Mouse (Mus musculus) intestine, postnatal 0 days (tissue): Measurements from ENCODE around the gene Mecom. TPM values are rescaled to one million over a fixed set of nuclear protein-coding genes. Genes with fewer than 3 reads are reported as not detected.
A peak's percentile ranks its signal among the peaks of the same experiment; 100 is the strongest.

Experiments
- ATAC-seq: fragments of 200-750 bp; cut with Nextera tagmentation; 2 replicates; pipeline ENCODE4 v1.8.0; 2017; ENCODE audit warnings: mild to moderate bottlenecking, moderate TSS enrichment, moderate library complexity
- H3K27ac ChIP-seq: fragments of 300-500 bp; sonication (generic); 2 replicates; pipeline ENCODE4 v1.5.1; 2014; ENCODE audit warnings: mild to moderate bottlenecking, low read depth, low read length, moderate library complexity
- H3K27me3 ChIP-seq: fragments of 300-500 bp; sonication (generic); replicated peaks from 2 replicates; pipeline ENCODE4 v1.6.1; 2014; ENCODE audit warnings: low read length, mixed read lengths; ENCODE audit not compliant: control insufficient read depth, insufficient read depth
- H3K36me3 ChIP-seq: fragments of 300-500 bp; sonication (generic); 2 replicates; pipeline ENCODE4 v1.6.1; 2014; ENCODE audit warnings: mild to moderate bottlenecking, moderate library complexity; ENCODE audit not compliant: control insufficient read depth, insufficient read depth
- H3K4me1 ChIP-seq: fragments of 300-500 bp; sonication (generic); replicated peaks from 2 replicates; pipeline ENCODE4 v1.6.1; 2014; ENCODE audit warnings: antibody characterized with exemption, low read length, mixed read lengths; ENCODE audit not compliant: control insufficient read depth, insufficient read depth
- H3K4me2 ChIP-seq: fragments of 300-500 bp; sonication (generic); replicated peaks from 2 replicates; pipeline ENCODE4 v1.6.1; 2014; ENCODE audit warnings: low read depth, mild to moderate bottlenecking, moderate library complexity
- H3K4me3 ChIP-seq: fragments of 300-500 bp; sonication (generic); 2 replicates; pipeline ENCODE4 v1.5.1; 2014; ENCODE audit warnings: low read depth, low read length
- H3K9ac ChIP-seq: fragments of 300-500 bp; sonication (generic); 2 replicates; pipeline ENCODE4 v1.6.1; 2014; ENCODE audit warnings: mild to moderate bottlenecking, low read depth, low read length
- H3K9me3 ChIP-seq: fragments of 300-500 bp; sonication (generic); 2 replicates; pipeline ENCODE4 v1.6.1; 2016; ENCODE audit warnings: mixed run types; ENCODE audit not compliant: control insufficient read depth
- CTCF ChIP-seq: sonication (generic); IDR thresholded peaks from 2 replicates; pipeline ENCODE4 v1.5.1; 2016; ENCODE audit warnings: low read depth, mild to moderate bottlenecking, control low read depth, antibody characterized with exemption, moderate library complexity
- WGBS: fragments of 180-500 bp; shearing (Covaris S2); extraction: QIAGEN DNeasy Blood & Tissue Kit; methylation state at CpG from one replicate; pipeline ENCODE4 v1.1.7; 2014; 5-methylcytosine and 5-hydroxymethylcytosine counted together
- polyA plus RNA-seq: library from polyadenylated mRNA; unstranded; fragments of >200 nt; fragmentation: Nextera tagmentation; extraction: Ambion mirVana; gene quantifications from 2 replicates; pipeline ENCODE4 v1.2.1, GENCODE M21; 2015

Mecom gene
- polyA plus RNA-seq, 1 experiment from 2014 or later = 7.7 TPM

DNA sequence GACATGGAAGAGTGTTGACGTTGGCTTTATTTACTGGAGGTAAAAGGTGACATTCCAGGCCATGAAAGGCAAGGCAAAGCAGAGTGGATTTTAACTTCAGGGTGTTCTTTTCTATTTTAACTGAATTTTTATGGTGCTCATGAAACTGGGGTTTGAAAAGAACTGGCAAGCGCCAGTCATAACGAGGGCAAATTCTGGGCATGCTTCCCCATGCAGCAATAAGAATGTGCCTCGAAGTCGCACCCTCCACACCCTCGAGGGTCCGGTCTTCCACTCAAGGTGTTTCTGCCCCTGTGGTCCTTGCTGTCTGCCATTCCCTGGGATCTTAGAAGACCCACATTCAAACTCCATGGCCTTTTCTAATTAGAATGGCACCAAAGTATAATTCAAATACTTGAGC is 547.5 kb downstream of the Mecom start:
- ATAC-seq = no peak
- peaks cover 5% of the 10 kb centered on the region; the same call in 1 of the 2 replicates for H3K36me3 ChIP-seq
- WGBS = 78% methylated on average over 7 of the region's 7 CpGs
- H3K27ac ChIP-seq = no peak overlapping the region
- no peak overlapping the region for H3K9ac ChIP-seq
- no peak overlapping the region for H3K4me3 ChIP-seq
- TF ChIP-seq CTCF = no peak
- no peaks in the 10 kb centered on the region for H3K9me3 ChIP-seq
- no peaks in the 10 kb centered on the region for H3K27me3 ChIP-seq
- no peak overlapping the region for H3K4me2 ChIP-seq
- no peaks in the 10 kb centered on the region for H3K4me1 ChIP-seq

DNA sequence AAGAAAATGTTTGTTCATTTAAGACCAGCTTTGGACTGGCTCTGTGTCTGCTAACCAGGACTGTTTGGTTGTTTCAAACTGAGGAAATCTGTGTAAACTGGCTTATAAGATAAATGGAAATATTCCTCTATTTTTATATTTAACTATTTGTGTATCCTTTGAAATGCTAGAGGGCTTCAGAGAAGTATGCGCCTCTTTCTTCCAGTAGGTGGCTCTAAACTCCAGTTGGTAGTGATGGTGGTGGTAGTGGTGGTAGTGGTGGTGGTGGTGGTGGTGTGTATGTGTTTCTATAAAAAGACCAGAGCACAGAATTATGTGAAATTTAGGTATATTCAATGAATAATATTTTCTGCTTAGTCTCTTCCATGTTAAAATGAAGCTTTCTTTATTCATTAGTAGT is 548.8 kb downstream of the Mecom start:
- peak; percentile 61 for TF ChIP-seq CTCF
- ATAC-seq = no peak
- 67% methylated on average over 1 of the region's 1 CpGs for WGBS
- Histone ChIP-seq H3K27ac (no peak overlapping the region), H3K36me3 (peaks cover 5% of the 10 kb centered on the region; the same call in 1 of the 2 replicates), H3K9ac (no peak overlapping the region), H3K4me3 (no peak overlapping the region), H3K9me3 (no peaks in the 10 kb centered on the region), H3K27me3 (no peaks in the 10 kb centered on the region), H3K4me2 (no peak overlapping the region), H3K4me1 (no peaks in the 10 kb centered on the region)

- ATAC-seq = no peak
- no peak overlapping the region for H3K9ac ChIP-seq
- no peaks in the 10 kb centered on the region for H3K4me1 ChIP-seq
- peaks cover 5% of the 10 kb centered on the region; the same call in 1 of the 2 replicates for H3K36me3 ChIP-seq
- no peaks in the 10 kb centered on the region for H3K9me3 ChIP-seq
- H3K27me3 ChIP-seq = no peaks in the 10 kb centered on the region
- no peak overlapping the region for H3K4me3 ChIP-seq
- 82% methylated on average over 7 of the region's 7 CpGs for WGBS
- no peak overlapping the region for H3K4me2 ChIP-seq
- no peak overlapping the region for H3K27ac ChIP-seq
- TF ChIP-seq CTCF = peak; percentile 26; the same call in 1 of the 2 replicates
These were observed 550.7 kb downstream of the Mecom start for GRCm38 (mm10) chr3:29997068-29997467.

GRCm38 (mm10) chr3:29993346-29993745 is 554.5 kb downstream of the Mecom start:
- no peak for ATAC-seq
- no peaks in the 10 kb centered on the region for H3K9me3 ChIP-seq
- H3K4me2 ChIP-seq = no peak overlapping the region
- no peaks in the 10 kb centered on the region for H3K4me1 ChIP-seq
- WGBS = 68% methylated on average over 10 of the region's 10 CpGs
- peaks cover 5% of the 10 kb centered on the region; the same call in 1 of the 2 replicates for H3K36me3 ChIP-seq
- no peak overlapping the region for H3K9ac ChIP-seq
- H3K4me3 ChIP-seq = no peak overlapping the region
- no peaks in the 10 kb centered on the region for H3K27me3 ChIP-seq
- no peak overlapping the region for H3K27ac ChIP-seq
- no peak for TF ChIP-seq CTCF

GRCm38 (mm10) chr3:29991523-29991922 is 556.3 kb downstream of the Mecom start:
- TF ChIP-seq CTCF = no peak
- WGBS = 87% methylated on average over 1 of the region's 1 CpGs
- ATAC-seq = no peak
- Histone ChIP-seq H3K4me1 (no peaks in the 10 kb centered on the region), H3K36me3 (no peaks in the 10 kb centered on the region), H3K9me3 (no peaks in the 10 kb centered on the region), H3K4me2 (no peak overlapping the region), H3K27ac (no peak overlapping the region), H3K27me3 (no peaks in the 10 kb centered on the region), H3K4me3 (no peak overlapping the region), H3K9ac (no peak overlapping the region)

DNA sequence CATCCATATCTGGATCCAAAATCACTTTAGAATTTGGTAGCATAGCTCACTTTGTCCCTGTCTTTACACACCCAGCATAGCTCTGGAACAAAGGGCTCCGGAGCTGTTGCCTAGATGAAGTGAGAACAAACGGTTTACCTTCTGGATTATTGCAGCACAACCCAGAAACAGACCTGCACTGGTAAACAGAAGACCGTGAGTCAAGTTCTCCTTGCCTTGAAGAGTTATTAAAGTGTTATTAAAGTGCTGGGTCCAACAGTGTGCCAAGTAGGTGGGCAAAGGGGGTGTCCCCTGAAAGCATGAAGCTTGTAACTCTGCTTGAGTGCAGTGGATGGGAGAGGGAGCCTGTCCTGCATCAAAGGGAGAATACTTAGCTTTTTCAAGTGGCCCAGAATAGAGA is 563.4 kb downstream of the Mecom start:
- Histone ChIP-seq H3K27ac (no peak overlapping the region), H3K36me3 (no peaks in the 10 kb centered on the region), H3K9me3 (no peaks in the 10 kb centered on the region), H3K27me3 (no peaks in the 10 kb centered on the region), H3K9ac (no peak overlapping the region), H3K4me3 (no peak overlapping the region), H3K4me1 (no peaks in the 10 kb centered on the region), H3K4me2 (no peak overlapping the region)
- WGBS = 60% methylated on average over 3 of the region's 3 CpGs
- TF ChIP-seq CTCF = no peak
- no peak for ATAC-seq
